Mouse (Mus musculus): Measurements from ENCODE around the gene Ern1. TPM values are rescaled to one million over a fixed set of nuclear protein-coding genes. Genes with fewer than 3 reads are reported as not detected.

The Ern1 gene
- polyA plus RNA-seq, 1 experiment from 2014 or later, result 3.8 TPM

DNA sequence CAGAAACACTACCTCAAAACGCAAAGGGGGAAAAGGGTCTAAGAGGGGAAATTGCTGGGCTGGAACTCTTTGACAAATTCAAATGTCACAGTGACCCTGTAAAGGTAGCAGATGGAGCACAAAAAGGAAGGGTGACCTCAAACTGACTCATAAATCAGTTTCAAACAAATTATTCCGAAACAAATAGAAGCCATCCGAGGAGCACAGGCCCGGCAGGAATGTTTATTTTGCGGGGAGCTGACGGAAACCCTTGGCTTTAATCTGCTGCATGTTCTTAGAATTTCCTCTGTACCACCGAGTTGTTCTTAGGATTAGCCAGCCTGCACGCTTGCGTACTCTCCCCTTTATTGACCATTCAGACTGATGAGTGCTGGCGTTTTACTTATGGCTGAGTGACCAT, 2.4 kb upstream of the Ern1 start:
- Histone ChIP-seq H3K4me2 (no peak overlapping the region), H3K9ac (no peak overlapping the region), H3K9me3 (replicated peaks) (no peaks in the 10 kb centered on the region), H3K27me3 (no peaks in the 10 kb centered on the region), H3K4me3 (no peak overlapping the region), H3K27ac (no peak overlapping the region), H3K4me1 (replicated peaks) (peaks cover 12% of the 10 kb centered on the region), H3K36me3 (no peaks in the 10 kb centered on the region)
- WGBS, result 54% methylated on average over 10 of the region's 10 CpGs
- ATAC-seq (replicated peaks; ENCODE audit: insufficient number of reproducible peaks, insufficient read depth, low FRiP score, low read depth), result no peak

DNA sequence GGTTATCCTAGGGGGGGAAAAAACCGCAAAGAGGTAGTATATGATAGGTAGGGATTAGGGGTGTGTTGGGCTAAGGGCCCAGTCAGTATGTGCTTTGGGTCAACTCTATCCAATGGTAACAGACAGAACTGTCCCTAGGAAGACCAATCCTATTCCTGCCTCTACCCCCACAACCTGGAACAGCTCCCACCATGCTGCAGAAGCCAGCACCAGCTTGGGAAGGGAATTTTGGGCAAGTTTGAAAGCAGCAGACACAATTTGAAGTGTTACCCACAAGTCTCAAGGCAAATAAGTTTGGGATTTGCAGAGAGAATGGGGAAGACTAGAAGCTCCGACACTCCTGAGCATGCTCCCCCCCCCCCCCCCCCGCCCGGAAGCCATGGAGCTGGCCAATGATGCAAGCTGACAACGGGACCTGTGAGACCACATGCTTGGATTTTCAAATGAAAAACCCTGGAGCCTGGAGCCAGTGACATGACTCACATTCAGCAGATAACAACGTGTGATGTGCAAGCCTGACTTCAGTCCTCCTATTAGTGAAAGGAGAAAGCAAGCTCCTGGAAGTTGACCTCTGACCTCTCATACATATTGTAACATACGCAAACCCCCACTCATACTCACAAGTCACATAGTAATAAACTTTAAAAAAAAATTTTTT, 1.5 kb upstream of the Ern1 start:
- 38% methylated on average over 7 of the region's 7 CpGs for WGBS
- Histone ChIP-seq H3K27me3 (no peaks in the 10 kb centered on the region), H3K9ac (no peak overlapping the region), H3K9me3 (replicated peaks) (no peaks in the 10 kb centered on the region), H3K27ac (no peak overlapping the region), H3K4me1 (replicated peaks) (peaks cover 12% of the 10 kb centered on the region), H3K4me3 (no peak overlapping the region), H3K36me3 (no peaks in the 10 kb centered on the region), H3K4me2 (no peak overlapping the region)
- ATAC-seq (replicated peaks; ENCODE audit: insufficient number of reproducible peaks, insufficient read depth, low FRiP score, low read depth), result no peak

DNA sequence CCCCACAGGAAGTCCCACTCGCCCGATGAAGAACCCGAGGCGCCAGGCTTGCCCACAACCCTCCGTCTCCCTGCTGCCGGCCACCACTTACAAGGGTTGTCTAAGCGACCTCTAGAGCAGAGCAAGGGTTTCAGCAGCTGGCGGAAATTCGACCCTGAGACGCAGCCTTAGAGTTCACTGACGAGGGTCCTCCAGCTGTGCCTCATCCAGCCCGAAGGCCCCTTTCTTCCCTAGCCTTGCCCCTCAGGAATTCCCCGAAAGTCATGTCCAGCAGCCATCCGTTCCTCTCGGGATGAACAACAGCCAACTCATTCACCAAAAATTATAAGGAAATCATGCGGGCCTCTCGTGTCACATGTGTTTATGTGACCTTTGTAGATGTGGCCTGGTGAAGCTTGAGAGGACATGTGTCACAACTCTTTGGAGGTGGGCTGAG, 492 bp upstream of the Ern1 start:
- Histone ChIP-seq H3K27me3 (no peaks in the 10 kb centered on the region), H3K27ac (peak overlapping the region; percentile 72), H3K4me3 (peak overlapping the region; percentile 98), H3K4me2 (peak overlapping the region; percentile 87), H3K9ac (no peak overlapping the region), H3K36me3 (no peaks in the 10 kb centered on the region), H3K9me3 (replicated peaks) (no peaks in the 10 kb centered on the region), H3K4me1 (replicated peaks) (peaks cover 12% of the 10 kb centered on the region)
- peak; percentile 10; the same call in 1 of the 2 replicates for ATAC-seq (replicated peaks; ENCODE audit: insufficient number of reproducible peaks, insufficient read depth, low FRiP score, low read depth)
- WGBS, result 12% methylated on average over 17 of the region's 17 CpGs

DNA sequence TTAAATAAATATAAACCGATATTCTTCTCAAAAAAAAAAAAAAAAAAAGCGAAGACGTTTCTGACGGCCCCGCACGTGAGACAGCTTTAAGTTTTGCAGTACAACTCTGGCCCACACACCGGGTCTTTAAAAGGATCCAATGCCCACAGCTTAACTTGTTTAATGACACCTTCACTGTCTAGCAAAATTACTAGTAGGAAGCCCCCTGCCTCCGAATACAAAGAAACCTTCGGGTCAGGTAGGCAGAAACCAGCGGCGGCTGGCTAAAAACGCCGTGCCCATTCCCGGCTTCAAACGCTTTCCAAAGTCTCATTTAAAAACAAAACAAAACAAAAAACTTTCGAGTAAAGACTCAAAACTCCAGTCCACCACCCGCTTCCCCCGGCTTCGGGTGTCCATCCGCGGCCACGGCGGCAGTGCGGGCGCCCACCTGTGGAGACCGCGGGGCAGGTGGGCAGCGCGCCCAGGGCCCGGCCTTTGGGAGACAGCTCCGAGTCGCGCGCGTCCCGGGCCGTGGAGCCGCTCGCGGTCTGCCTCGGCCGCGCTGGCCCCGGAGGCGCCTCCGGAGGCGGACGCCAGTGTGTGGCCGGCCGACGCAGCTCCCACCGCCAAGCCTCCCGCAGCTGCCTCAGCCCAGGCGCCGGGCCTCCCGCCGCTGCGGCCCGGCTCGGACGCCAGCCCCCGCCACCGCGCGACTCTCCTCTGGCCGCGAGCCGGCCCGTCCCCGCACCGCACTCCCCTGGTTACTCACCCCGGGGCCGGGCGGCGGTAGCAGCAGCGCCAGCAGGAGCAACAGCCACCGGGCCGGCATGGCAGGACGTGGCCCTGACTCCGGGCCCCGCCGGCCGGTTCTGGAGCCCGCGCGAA, 553 bp downstream of the Ern1 start:
- no peaks in the 10 kb centered on the region for H3K27me3 ChIP-seq
- H3K4me2 ChIP-seq, result peak overlapping the region; percentile 87
- H3K36me3 ChIP-seq, result no peaks in the 10 kb centered on the region
- no peaks in the 10 kb centered on the region for H3K9me3 ChIP-seq (replicated peaks)
- peak; percentile 84 for ATAC-seq (replicated peaks; ENCODE audit: insufficient number of reproducible peaks, insufficient read depth, low FRiP score, low read depth)
- H3K9ac ChIP-seq, result peak overlapping the region; percentile 90
- H3K4me3 ChIP-seq, result peak overlapping the region; percentile 98
- H3K27ac ChIP-seq, result peak overlapping the region; percentile 92
- peaks cover 12% of the 10 kb centered on the region for H3K4me1 ChIP-seq (replicated peaks)
- under 1% methylated on average over 84 of the region's 86 CpGs for WGBS

DNA sequence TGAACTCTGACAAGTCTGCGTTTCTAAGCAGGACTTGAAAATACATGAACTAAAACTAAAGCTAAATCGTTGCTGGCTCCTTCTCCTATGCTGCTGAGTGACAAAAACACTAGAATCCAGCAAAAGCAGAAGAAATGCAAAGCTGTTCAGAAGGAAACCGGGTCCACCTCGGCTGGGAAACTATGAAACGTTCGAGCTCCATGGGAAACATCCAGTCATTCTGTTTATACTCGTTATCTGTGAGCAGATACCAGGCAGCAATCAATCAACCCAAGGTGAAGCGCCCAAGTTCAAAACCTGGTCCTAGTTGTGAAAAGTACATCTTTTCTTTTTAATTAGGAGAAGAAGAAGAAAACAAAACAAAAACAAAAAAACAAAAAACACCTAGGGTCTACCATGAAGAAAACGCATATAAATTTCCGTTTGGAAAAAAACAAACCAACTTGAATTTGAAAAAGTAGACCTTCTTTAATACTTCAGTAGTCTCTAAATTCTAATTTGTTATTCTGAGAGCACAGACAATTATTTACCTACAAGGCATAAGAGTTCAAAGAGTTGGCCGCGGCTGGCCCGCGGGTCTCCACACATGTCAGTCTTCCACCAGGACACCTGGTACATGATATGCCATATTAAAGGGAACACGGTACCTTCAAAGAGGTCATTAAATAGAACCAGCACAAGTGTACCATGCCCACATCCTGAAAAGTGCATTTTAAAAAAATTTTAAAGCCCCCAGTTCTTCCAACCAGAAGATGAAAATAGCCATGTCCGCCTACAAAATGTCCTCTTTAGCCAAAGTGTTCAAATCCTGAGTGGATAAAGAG, 1.4 kb downstream of the Ern1 start:
- H3K27me3 ChIP-seq, result no peaks in the 10 kb centered on the region
- no peak for ATAC-seq (replicated peaks; ENCODE audit: insufficient number of reproducible peaks, insufficient read depth, low FRiP score, low read depth)

DNA sequence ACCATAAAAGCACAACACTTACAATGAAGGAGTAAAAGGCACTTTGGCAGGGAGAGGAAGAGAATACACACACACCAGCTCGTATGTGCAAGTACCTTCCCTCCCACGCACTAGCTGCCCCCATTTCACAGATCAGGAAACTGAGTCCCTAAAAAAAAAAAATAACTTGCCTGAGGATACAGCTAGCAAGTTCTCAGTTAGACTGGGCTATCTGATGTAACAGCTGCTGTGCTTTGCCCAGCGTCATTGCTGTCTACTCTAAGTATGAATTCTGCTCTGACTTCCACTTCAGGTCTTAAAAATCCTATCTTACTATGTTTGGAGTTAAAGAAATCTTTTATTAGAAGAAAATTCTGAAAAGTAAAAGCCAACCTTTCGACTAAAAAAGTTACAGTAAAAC, 2.0 kb downstream of the Ern1 start:
- no peak overlapping the region for H3K4me3 ChIP-seq
- no peak overlapping the region for H3K9ac ChIP-seq
- H3K4me2 ChIP-seq, result peak overlapping the region; percentile 87
- peaks cover 12% of the 10 kb centered on the region for H3K4me1 ChIP-seq (replicated peaks)
- no peak for ATAC-seq (replicated peaks; ENCODE audit: insufficient number of reproducible peaks, insufficient read depth, low FRiP score, low read depth)
- no peaks in the 10 kb centered on the region for H3K36me3 ChIP-seq
- no peaks in the 10 kb centered on the region for H3K9me3 ChIP-seq (replicated peaks)
- H3K27me3 ChIP-seq, result no peaks in the 10 kb centered on the region
- WGBS, result 76% methylated on average over 4 of the region's 4 CpGs
- H3K27ac ChIP-seq, result no peak overlapping the region

More for the DNA sequence above, 1.4 kb downstream of the Ern1 start:
- H3K27ac ChIP-seq, result no peak overlapping the region
- H3K9ac ChIP-seq, result peak overlapping the region; percentile 90
- H3K9me3 ChIP-seq (replicated peaks), result no peaks in the 10 kb centered on the region
- peak overlapping the region; percentile 98 for H3K4me3 ChIP-seq
- peaks cover 12% of the 10 kb centered on the region for H3K4me1 ChIP-seq (replicated peaks)
- peak overlapping the region; percentile 87 for H3K4me2 ChIP-seq
- WGBS, result 26% methylated on average over 16 of the region's 16 CpGs
- H3K36me3 ChIP-seq, result no peaks in the 10 kb centered on the region

DNA sequence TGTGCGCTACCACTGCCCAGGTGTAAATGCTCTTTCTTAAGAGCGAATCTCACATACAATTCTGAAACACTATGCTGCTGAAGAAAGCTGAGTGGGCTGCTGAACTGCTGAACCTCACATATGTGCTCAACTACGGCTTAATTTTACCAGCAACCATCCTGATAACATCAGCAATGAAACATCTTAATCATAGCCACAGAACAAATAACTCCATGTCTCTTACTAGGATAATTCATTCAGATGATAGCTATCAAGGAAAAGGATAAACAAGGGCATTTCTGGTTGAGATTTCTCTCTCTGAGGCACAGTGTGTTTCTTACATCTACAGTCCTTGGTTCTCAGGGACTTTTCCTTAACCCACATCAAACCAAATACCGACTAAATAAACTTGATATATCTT, 2.8 kb downstream of the Ern1 start:
- H3K9me3 ChIP-seq (replicated peaks), result no peaks in the 10 kb centered on the region
- ATAC-seq (replicated peaks; ENCODE audit: insufficient number of reproducible peaks, insufficient read depth, low FRiP score, low read depth), result no peak
- H3K9ac ChIP-seq, result no peak overlapping the region
- H3K4me1 ChIP-seq (replicated peaks), result peaks cover 12% of the 10 kb centered on the region
- H3K27ac ChIP-seq, result no peak overlapping the region
- H3K36me3 ChIP-seq, result no peaks in the 10 kb centered on the region
- H3K27me3 ChIP-seq, result no peaks in the 10 kb centered on the region
- 83% methylated on average over 4 of the region's 4 CpGs for WGBS
- H3K4me2 ChIP-seq, result no peak overlapping the region
- no peak overlapping the region for H3K4me3 ChIP-seq

DNA sequence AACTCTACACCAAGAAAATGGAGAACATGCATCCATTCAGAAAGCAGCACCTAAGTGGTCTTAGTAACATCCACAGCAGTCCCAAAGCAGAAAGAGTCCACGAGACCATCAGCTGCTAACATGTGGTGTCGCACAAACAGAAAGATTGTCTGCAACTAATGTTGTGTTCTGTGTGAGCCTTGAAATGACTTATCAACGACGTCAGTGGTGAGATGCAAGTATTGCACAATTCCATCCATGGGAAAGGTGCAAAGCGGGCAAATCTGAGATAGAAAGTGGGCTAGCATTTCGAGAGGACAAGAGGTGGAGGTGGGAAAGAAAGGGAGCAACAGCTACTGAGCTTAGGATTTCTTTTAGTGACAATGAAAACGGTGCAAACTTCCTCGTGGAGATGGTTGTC, 4.8 kb downstream of the Ern1 start:
- 81% methylated on average over 8 of the region's 8 CpGs for WGBS
- Histone ChIP-seq H3K27ac (no peak overlapping the region), H3K4me2 (no peak overlapping the region), H3K27me3 (no peaks in the 10 kb centered on the region), H3K4me1 (replicated peaks) (peaks cover 8% of the 10 kb centered on the region), H3K9me3 (replicated peaks) (no peaks in the 10 kb centered on the region), H3K36me3 (no peaks in the 10 kb centered on the region), H3K9ac (no peak overlapping the region), H3K4me3 (no peak overlapping the region)
- ATAC-seq (replicated peaks; ENCODE audit: insufficient number of reproducible peaks, insufficient read depth, low FRiP score, low read depth), result no peak

DNA sequence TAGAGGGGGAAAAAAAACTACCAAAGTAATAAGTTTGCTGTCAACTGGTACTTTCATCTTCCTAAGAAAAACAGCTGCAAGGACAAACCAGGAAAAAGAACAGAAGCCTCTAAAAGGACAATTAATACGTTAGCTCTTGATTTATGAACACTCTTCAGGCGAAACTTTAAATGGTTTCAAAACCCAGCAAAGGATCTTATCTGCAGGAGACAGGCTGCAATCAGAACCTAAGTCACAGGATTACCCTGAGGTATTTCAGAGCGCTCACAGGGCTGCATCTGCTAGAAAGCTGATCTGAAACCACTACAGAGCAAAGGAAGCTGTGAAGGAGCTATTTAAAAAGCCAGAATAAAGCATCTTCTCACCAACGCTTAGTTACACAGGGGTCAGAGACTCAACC, 6.0 kb downstream of the Ern1 start:
- Histone ChIP-seq H3K4me1 (replicated peaks) (peaks cover 6% of the 10 kb centered on the region), H3K9me3 (replicated peaks) (no peaks in the 10 kb centered on the region), H3K9ac (no peak overlapping the region), H3K36me3 (no peaks in the 10 kb centered on the region), H3K4me2 (no peak overlapping the region), H3K27me3 (no peaks in the 10 kb centered on the region), H3K27ac (no peak overlapping the region), H3K4me3 (no peak overlapping the region)
- ATAC-seq (replicated peaks; ENCODE audit: insufficient number of reproducible peaks, insufficient read depth, low FRiP score, low read depth), result no peak
- 46% methylated on average over 4 of the region's 4 CpGs for WGBS

DNA sequence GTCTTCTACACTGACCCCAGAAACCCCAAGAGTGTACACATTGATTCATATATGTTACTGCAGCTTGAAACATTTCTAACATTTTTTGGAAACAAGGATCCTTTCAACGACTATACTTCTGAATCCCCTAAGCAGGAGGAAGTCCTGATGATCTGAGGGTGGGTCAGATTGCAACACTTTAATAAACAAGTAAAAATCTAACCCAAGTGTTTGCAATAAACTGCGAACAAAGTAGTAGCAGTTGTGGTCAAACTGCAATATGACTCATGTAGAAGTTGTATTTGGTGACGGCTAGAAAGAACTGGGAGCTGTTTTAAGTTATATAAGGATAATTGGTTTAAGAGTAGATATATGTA, 7.1 kb downstream of the Ern1 start:
- H3K4me3 ChIP-seq, result no peak overlapping the region
- ATAC-seq (replicated peaks; ENCODE audit: insufficient number of reproducible peaks, insufficient read depth, low FRiP score, low read depth), result no peak
- H3K27ac ChIP-seq, result no peak overlapping the region
- 81% methylated on average over 3 of the region's 3 CpGs for WGBS
- no peaks in the 10 kb centered on the region for H3K9me3 ChIP-seq (replicated peaks)
- no peaks in the 10 kb centered on the region for H3K36me3 ChIP-seq
- H3K27me3 ChIP-seq, result no peaks in the 10 kb centered on the region
- H3K4me1 ChIP-seq (replicated peaks), result no peaks in the 10 kb centered on the region
- H3K9ac ChIP-seq, result no peak overlapping the region
- no peak overlapping the region for H3K4me2 ChIP-seq

All from heart, embryonic 15.5 days (tissue).